Mouse (Mus musculus) bone marrow macrophage, adult 2 months (primary cell): ENCODE measurements at regions not wholly inside any gene's neighbourhood (a gene's known extent, or its start where the extent isn't known, plus 50 kb on each side); places are given as distances from the start of the nearest gene placed in this dataset.

Experiments
- CTCF ChIP-seq: IDR thresholded peaks from 2 replicates; pipeline ENCODE4 v1.5.1; 2012; ENCODE audit warnings: low read depth, mild to moderate bottlenecking, low read length, moderate library complexity
- POLR2A ChIP-seq: IDR thresholded peaks from 2 replicates; pipeline ENCODE4 v1.6.1; 2012; ENCODE audit warnings: mild to moderate bottlenecking, low read depth, low read length, borderline replicate concordance

DNA sequence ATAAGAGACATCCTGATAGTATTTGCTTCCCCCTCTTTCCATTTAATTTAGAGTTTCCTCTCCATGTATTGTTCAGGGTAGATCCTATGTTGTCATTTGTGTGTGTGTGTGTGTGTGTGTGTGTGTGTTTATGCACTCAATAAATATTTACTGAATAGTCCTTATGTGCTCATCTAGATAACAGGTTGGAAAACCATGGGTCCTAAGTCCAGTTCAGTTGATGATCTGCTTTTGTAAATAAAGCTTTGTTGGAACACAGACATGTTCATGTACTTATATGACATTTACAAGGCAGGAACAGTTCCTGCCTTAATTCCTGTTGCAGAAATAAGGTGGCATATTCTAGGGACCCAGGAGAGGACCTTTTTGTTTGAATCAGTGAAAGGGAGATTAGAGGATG lies 87.0 kb upstream of the Cpne4 start:
- TF ChIP-seq POLR2A (no peak), CTCF (no peak)
